Mouse (Mus musculus): ENCODE measurements around the gene Gm10663.

Gene Gm10663

GRCm38 (mm10) chr8:65085680-65086079 is 10.8 kb downstream of the Gm10663 start:
- peak; percentile 86 for DNase-seq (ENCODE audit: low read depth, low spot score)

- no peak for DNase-seq (ENCODE audit: low read depth, low spot score)
Measured at GRCm38 (mm10) chr8:65087711-65088110, 12.9 kb downstream of the Gm10663 start.

- DNase-seq (ENCODE audit: low read depth, low spot score) = peak; percentile 44
Measured at GRCm38 (mm10) chr8:65088120-65088519, 13.3 kb downstream of the Gm10663 start.

- DNase-seq (ENCODE audit: low read depth, low spot score) = no peak
Measured at GRCm38 (mm10) chr8:65089781-65090180, 14.9 kb downstream of the Gm10663 start.

- DNase-seq (ENCODE audit: low read depth, low spot score) = no peak
Measured at GRCm38 (mm10) chr8:65097760-65098415, 23.1 kb downstream of the Gm10663 start.

- no peak for DNase-seq (ENCODE audit: low read depth, low spot score)
Measured at GRCm38 (mm10) chr8:65099735-65100134, 24.9 kb downstream of the Gm10663 start.

- DNase-seq (ENCODE audit: low read depth, low spot score) = no peak
Measured at GRCm38 (mm10) chr8:65103632-65104031, 28.8 kb downstream of the Gm10663 start.

GRCm38 (mm10) chr8:65104041-65104440 is 29.2 kb downstream of the Gm10663 start:
- no peak for DNase-seq (ENCODE audit: low read depth, low spot score)

GRCm38 (mm10) chr8:65107936-65108718 is 33.3 kb downstream of the Gm10663 start:
- peak; percentile 51 for DNase-seq (ENCODE audit: low read depth, low spot score)

- peak; percentile 53 for DNase-seq (ENCODE audit: low read depth, low spot score)
Measured at GRCm38 (mm10) chr8:65108936-65109335, 34.1 kb downstream of the Gm10663 start.

GRCm38 (mm10) chr8:65110285-65110691 is 35.5 kb downstream of the Gm10663 start:
- DNase-seq (ENCODE audit: low read depth, low spot score) = peak; percentile 86

GRCm38 (mm10) chr8:65112092-65112491 is 37.3 kb downstream of the Gm10663 start:
- DNase-seq (ENCODE audit: low read depth, low spot score) = peak; percentile 11

GRCm38 (mm10) chr8:65126014-65126413 is 51.2 kb downstream of the Gm10663 start:
- DNase-seq (ENCODE audit: low read depth, low spot score) = no peak

GRCm38 (mm10) chr8:65126454-65126853 is 51.6 kb downstream of the Gm10663 start:
- DNase-seq (ENCODE audit: low read depth, low spot score) = no peak

Data from R1 (cell line).